Mouse (Mus musculus): Measurements from ENCODE around the gene Mrpl51.

The Mrpl51 gene

GRCm38 (mm10) chr6:125192016-125192714 lies 564 bp downstream of the Mrpl51 start:
- peak; percentile 85 to 90 for DNase-seq (ENCODE audit: low spot score in 2 of 2)

- no peak for DNase-seq (ENCODE audit: low spot score in 2 of 2)
Observed at GRCm38 (mm10) chr6:125192841-125193240, 1.2 kb downstream of the Mrpl51 start.

GRCm38 (mm10) chr6:125193390-125193789 lies 1.8 kb downstream of the Mrpl51 start:
- no peak for DNase-seq (ENCODE audit: low spot score in 2 of 2)

- DNase-seq (ENCODE audit: low spot score in 2 of 2): no peak
Observed at GRCm38 (mm10) chr6:125195541-125196075, 4.0 kb downstream of the Mrpl51 start.

GRCm38 (mm10) chr6:125196301-125196700 lies 4.7 kb downstream of the Mrpl51 start:
- DNase-seq (ENCODE audit: low spot score in 2 of 2): no peak

- DNase-seq (ENCODE audit: low spot score in 2 of 2): no peak
Observed at GRCm38 (mm10) chr6:125197166-125197565, 5.6 kb downstream of the Mrpl51 start.

GRCm38 (mm10) chr6:125210436-125210835 lies 18.8 kb downstream of the Mrpl51 start:
- DNase-seq (ENCODE audit: low spot score in 2 of 2): no peak

GRCm38 (mm10) chr6:125212621-125213020 lies 21.0 kb downstream of the Mrpl51 start:
- DNase-seq (ENCODE audit: low spot score in 2 of 2): no peak

GRCm38 (mm10) chr6:125213129-125213528 lies 21.5 kb downstream of the Mrpl51 start:
- DNase-seq (ENCODE audit: low spot score in 2 of 2): no peak

GRCm38 (mm10) chr6:125213715-125214114 lies 22.1 kb downstream of the Mrpl51 start:
- DNase-seq (ENCODE audit: low spot score in 2 of 2): no peak

- DNase-seq (ENCODE audit: low spot score in 2 of 2): peak; percentile 98
Observed at GRCm38 (mm10) chr6:125215148-125215954, 23.8 kb downstream of the Mrpl51 start, which contains the start of gene Vamp1. TSS of gene Vamp1 (plus strand) at chr6:125215551.

- no peak for DNase-seq (ENCODE audit: low spot score in 2 of 2)
Observed at GRCm38 (mm10) chr6:125216898-125217297, 25.3 kb downstream of the Mrpl51 start.

- DNase-seq (ENCODE audit: low spot score in 2 of 2): no peak
Observed at GRCm38 (mm10) chr6:125217899-125218298, 26.3 kb downstream of the Mrpl51 start.

- DNase-seq (ENCODE audit: low spot score in 2 of 2): peak; percentile 64 to 75
Observed at GRCm38 (mm10) chr6:125218963-125219362, 27.4 kb downstream of the Mrpl51 start.

GRCm38 (mm10) chr6:125221115-125221745 lies 29.6 kb downstream of the Mrpl51 start:
- DNase-seq (ENCODE audit: low spot score in 2 of 2): no peak

GRCm38 (mm10) chr6:125222146-125222545 lies 30.5 kb downstream of the Mrpl51 start:
- peak; percentile 71 to 84 for DNase-seq (ENCODE audit: low spot score in 2 of 2)

- DNase-seq (ENCODE audit: low spot score in 2 of 2): no peak
Observed at GRCm38 (mm10) chr6:125222577-125222976, 31.0 kb downstream of the Mrpl51 start.

GRCm38 (mm10) chr6:125225518-125226115 lies 34.0 kb downstream of the Mrpl51 start:
- DNase-seq (ENCODE audit: low spot score in 2 of 2): peak in 1 of 2 experiments; percentile 39

GRCm38 (mm10) chr6:125230571-125230970 lies 39.0 kb downstream of the Mrpl51 start:
- no peak for DNase-seq (ENCODE audit: low spot score in 2 of 2)

- peak; percentile 76 to 83 for DNase-seq (ENCODE audit: low spot score in 2 of 2)
Observed at GRCm38 (mm10) chr6:125231117-125232044, 39.8 kb downstream of the Mrpl51 start, which contains the start of gene Tapbpl. TSS of gene Tapbpl (minus strand) at chr6:125231860.

GRCm38 (mm10) chr6:125232045-125232437 lies 40.4 kb downstream of the Mrpl51 start:
- no peak for DNase-seq (ENCODE audit: low spot score in 2 of 2)
